Mouse (Mus musculus) embryonic facial prominence, embryonic 14.5 days (tissue): ENCODE data around the gene Bpifa2. TPM values are rescaled to one million over a fixed set of nuclear protein-coding genes. Genes with fewer than 3 reads are reported as not detected.
A peak's percentile ranks its signal among the peaks of the same experiment; 100 is the strongest.

Experiments used
- ATAC-seq: fragments of 200-750 bp; cut with Nextera tagmentation; 2 replicates; pipeline ENCODE4 v1.8.0; 2017; ENCODE audit warnings: low read depth, moderate number of reproducible peaks, moderate TSS enrichment
- DNase-seq: peaks from one replicate; pipeline ENCODE4 v3.0.0-alpha.2; 2015; ENCODE audit warnings: low spot score
- H3K27ac ChIP-seq: fragments of 300-500 bp; sonication (generic); replicated peaks from 2 replicates; pipeline ENCODE4 v1.5.1; 2014; ENCODE audit warnings: low read depth, mild to moderate bottlenecking, low read length, moderate library complexity
- H3K27me3 ChIP-seq: fragments of 300-500 bp; sonication (generic); replicated peaks from 2 replicates; pipeline ENCODE4 v1.6.1; 2014; ENCODE audit warnings: low read length; ENCODE audit not compliant: control insufficient read depth, insufficient read depth
- H3K36me3 ChIP-seq: fragments of 300-500 bp; sonication (generic); 2 replicates; pipeline ENCODE4 v1.6.1; 2014; ENCODE audit warnings: low read length, mixed read lengths; ENCODE audit not compliant: control insufficient read depth, insufficient read depth
- H3K4me1 ChIP-seq: fragments of 300-500 bp; sonication (generic); 2 replicates; pipeline ENCODE4 v1.6.1; 2014; ENCODE audit warnings: antibody characterized with exemption, low read length; ENCODE audit not compliant: control insufficient read depth, insufficient read depth
- H3K4me2 ChIP-seq: fragments of 300-500 bp; sonication (generic); 2 replicates; pipeline ENCODE4 v1.6.1; 2014; ENCODE audit warnings: low read depth, mild to moderate bottlenecking, low read length, moderate library complexity, mixed read lengths
- H3K4me3 ChIP-seq: fragments of 300-500 bp; sonication (generic); 2 replicates; pipeline ENCODE4 v1.5.1; 2014; ENCODE audit warnings: low read depth, mild to moderate bottlenecking, low read length
- H3K9ac ChIP-seq: fragments of 300-500 bp; sonication (generic); 2 replicates; pipeline ENCODE4 v1.6.1; 2014; ENCODE audit warnings: low read depth, mild to moderate bottlenecking, low read length, moderate library complexity, mixed read lengths
- H3K9me3 ChIP-seq: fragments of 300-500 bp; sonication (generic); 2 replicates; pipeline ENCODE4 v1.6.1; 2016; ENCODE audit warnings: low read length; ENCODE audit not compliant: control insufficient read depth
- WGBS: fragments of 180-500 bp; shearing (Covaris S2); extraction: QIAGEN DNeasy Blood & Tissue Kit; methylation state at CpG from one replicate; pipeline ENCODE4 v1.1.7; 2014; 5-methylcytosine and 5-hydroxymethylcytosine counted together
- polyA plus RNA-seq: library from polyadenylated mRNA; unstranded; fragments of >200 nt; fragmentation: Nextera tagmentation; extraction: Ambion mirVana; gene quantifications from 2 replicates; pipeline ENCODE4 v1.2.1, GENCODE M21; 2014

The Bpifa2 gene
- polyA plus RNA-seq: 0.47 TPM in 1 of 2 replicates, not detected in the other

GRCm38 (mm10) chr2:154007965-154008364, at the start of gene Bpifa2:
Bpifa2 (plus strand) TSS chr2:154008265.
- Histone ChIP-seq H3K4me2 (no peak within 1 kb of the TSS), H3K9me3 (no peaks in the 10 kb centered on the region), H3K4me1 (no peaks in the 10 kb centered on the region), H3K9ac (no peak within 1 kb of the TSS), H3K27me3 (no peaks in the 10 kb centered on the region), H3K27ac (no peak within 1 kb of the TSS), H3K4me3 (no peak within 1 kb of the TSS), H3K36me3 (no peaks in the 10 kb centered on the region)
- ATAC-seq (no peak), DNase-seq (no peak)
- WGBS: 85% methylated on average over 3 of the region's 3 CpGs

- Histone ChIP-seq H3K9ac (no peak overlapping the region), H3K36me3 (no peaks in the 10 kb centered on the region), H3K4me2 (no peak overlapping the region), H3K4me3 (no peak overlapping the region), H3K9me3 (no peaks in the 10 kb centered on the region), H3K27me3 (no peaks in the 10 kb centered on the region), H3K27ac (no peak overlapping the region), H3K4me1 (no peaks in the 10 kb centered on the region)
- 68% methylated on average over 4 of the region's 4 CpGs for WGBS
- DNase-seq (no peak), ATAC-seq (no peak)
These were observed 45.2 kb upstream of the Bpifa2 start for GRCm38 (mm10) chr2:153962821-153963331.

GRCm38 (mm10) chr2:153963334-153963733, 44.7 kb upstream of the Bpifa2 start:
- ATAC-seq: no peak
- 94% methylated on average over 1 of the region's 1 CpGs for WGBS

GRCm38 (mm10) chr2:153970221-153970620, 37.8 kb upstream of the Bpifa2 start:
- WGBS: 47% methylated on average over 5 of the region's 5 CpGs
- H3K27me3 ChIP-seq: no peaks in the 10 kb centered on the region
- H3K4me3 ChIP-seq: no peak overlapping the region
- no peaks in the 10 kb centered on the region for H3K9me3 ChIP-seq
- DNase-seq (peak; percentile 46), ATAC-seq (peak; percentile 30; the same call in 1 of the 2 replicates)
- H3K36me3 ChIP-seq: no peaks in the 10 kb centered on the region
- H3K27ac ChIP-seq: no peak overlapping the region
- no peak overlapping the region for H3K4me2 ChIP-seq
- H3K9ac ChIP-seq: no peak overlapping the region
- no peaks in the 10 kb centered on the region for H3K4me1 ChIP-seq

More at GRCm38 (mm10) chr2:153963334-153963733, 44.7 kb upstream of the Bpifa2 start:
- H3K9ac ChIP-seq: no peak overlapping the region
- H3K4me3 ChIP-seq: no peak overlapping the region
- H3K27ac ChIP-seq: no peak overlapping the region
- H3K4me1 ChIP-seq: no peaks in the 10 kb centered on the region
- DNase-seq: no peak
- no peak overlapping the region for H3K4me2 ChIP-seq
- no peaks in the 10 kb centered on the region for H3K9me3 ChIP-seq
- no peaks in the 10 kb centered on the region for H3K27me3 ChIP-seq
- no peaks in the 10 kb centered on the region for H3K36me3 ChIP-seq

- WGBS: 43% methylated on average over 5 of the region's 5 CpGs
- no peaks in the 10 kb centered on the region for H3K9me3 ChIP-seq
- ATAC-seq (no peak), DNase-seq (no peak)
- no peaks in the 10 kb centered on the region for H3K27me3 ChIP-seq
- H3K9ac ChIP-seq: no peak within 1 kb of the TSS
- no peak within 1 kb of the TSS for H3K27ac ChIP-seq
- no peaks in the 10 kb centered on the region for H3K36me3 ChIP-seq
- H3K4me3 ChIP-seq: no peak within 1 kb of the TSS
- H3K4me2 ChIP-seq: no peak within 1 kb of the TSS
- no peaks in the 10 kb centered on the region for H3K4me1 ChIP-seq
These were observed 33.5 kb upstream of the Bpifa2 start, which contains the start of gene Bpifa6 for GRCm38 (mm10) chr2:153974582-153974981. Bpifa6 (plus strand) TSS chr2:153974945.

- peak; percentile 50; the same call in 1 of the 2 replicates for ATAC-seq
These were observed 12.3 kb upstream of the Bpifa2 start for GRCm38 (mm10) chr2:153995770-153996169.

GRCm38 (mm10) chr2:154000501-154000900, 7.6 kb upstream of the Bpifa2 start:
- H3K27me3 ChIP-seq: no peaks in the 10 kb centered on the region
- H3K9me3 ChIP-seq: no peaks in the 10 kb centered on the region
- ATAC-seq: no peak
- no peak for DNase-seq
- 0 out of 2 replicates have a peak, but pooled peaks cover 4% of the 10 kb centered on the region for H3K4me1 ChIP-seq
- no peak overlapping the region for H3K4me3 ChIP-seq
- 86% methylated on average over 3 of the region's 3 CpGs for WGBS
- no peak overlapping the region for H3K9ac ChIP-seq
- no peak overlapping the region for H3K4me2 ChIP-seq
- no peaks in the 10 kb centered on the region for H3K36me3 ChIP-seq
- H3K27ac ChIP-seq: no peak overlapping the region

More at GRCm38 (mm10) chr2:153995770-153996169, 12.3 kb upstream of the Bpifa2 start:
- H3K4me1 ChIP-seq: 0 out of 2 replicates have a peak, but pooled peaks cover 4% of the 10 kb centered on the region
- WGBS: under 1% methylated on average over 7 of the region's 7 CpGs
- H3K4me2 ChIP-seq: no peak overlapping the region
- H3K27ac ChIP-seq: no peak overlapping the region
- no peak overlapping the region for H3K4me3 ChIP-seq
- H3K27me3 ChIP-seq: no peaks in the 10 kb centered on the region
- H3K36me3 ChIP-seq: no peaks in the 10 kb centered on the region
- H3K9me3 ChIP-seq: no peaks in the 10 kb centered on the region
- DNase-seq: peak; percentile 81
- H3K9ac ChIP-seq: no peak overlapping the region

- Histone ChIP-seq H3K4me3 (no peak overlapping the region), H3K36me3 (no peaks in the 10 kb centered on the region), H3K4me1 (0 out of 2 replicates have a peak, but pooled peaks cover 1% of the 10 kb centered on the region), H3K4me2 (no peak overlapping the region), H3K9me3 (no peaks in the 10 kb centered on the region), H3K9ac (no peak overlapping the region), H3K27me3 (no peaks in the 10 kb centered on the region), H3K27ac (no peak overlapping the region)
- no peak for DNase-seq
- no peak for ATAC-seq
These were observed 7.0 kb upstream of the Bpifa2 start for GRCm38 (mm10) chr2:154001056-154001455.

GRCm38 (mm10) chr2:154004456-154004855, 3.6 kb upstream of the Bpifa2 start:
- no peak for DNase-seq
- Histone ChIP-seq H3K36me3 (no peaks in the 10 kb centered on the region), H3K9ac (no peak overlapping the region), H3K9me3 (no peaks in the 10 kb centered on the region), H3K4me1 (no peaks in the 10 kb centered on the region), H3K27me3 (no peaks in the 10 kb centered on the region), H3K4me2 (no peak overlapping the region), H3K4me3 (no peak overlapping the region), H3K27ac (no peak overlapping the region)
- ATAC-seq: no peak
- WGBS: 80% methylated on average over 1 of the region's 1 CpGs
